Mouse (Mus musculus) heart, embryonic 13.5 days (tissue): Measurements from ENCODE around the gene Mageb16. TPM values are rescaled to one million over a fixed set of nuclear protein-coding genes. Genes with fewer than 3 reads are reported as not detected.

Experiments used
- ATAC-seq: fragments of 200-750 bp; cut with Nextera tagmentation; 2 replicates; pipeline ENCODE4 v1.8.0; 2017; ENCODE audit warnings: moderate TSS enrichment; ENCODE audit not compliant: insufficient number of reproducible peaks, low FRiP score, low TSS enrichment; ENCODE audit errors: extremely low read depth
- H3K27ac ChIP-seq: fragments of 300-500 bp; sonication (generic); replicated peaks from 2 replicates; pipeline ENCODE4 v1.5.1; 2015; ENCODE audit warnings: moderate library complexity, mild to moderate bottlenecking, inconsistent platforms
- H3K27me3 ChIP-seq: fragments of 300-500 bp; sonication (generic); replicated peaks from 2 replicates; pipeline ENCODE4 v1.6.1; 2015; ENCODE audit warnings: mild to moderate bottlenecking, inconsistent platforms
- H3K36me3 ChIP-seq: fragments of 300-500 bp; sonication (generic); 2 replicates; pipeline ENCODE4 v1.6.1; 2015; ENCODE audit warnings: mild to moderate bottlenecking, inconsistent platforms
- H3K4me1 ChIP-seq: fragments of 300-500 bp; sonication (generic); 2 replicates; pipeline ENCODE4 v1.6.1; 2015; ENCODE audit warnings: inconsistent platforms
- H3K4me2 ChIP-seq: fragments of 300-500 bp; sonication (generic); 2 replicates; pipeline ENCODE4 v1.6.1; 2015; ENCODE audit warnings: inconsistent platforms, mild to moderate bottlenecking, moderate library complexity
- H3K4me3 ChIP-seq: fragments of 300-500 bp; sonication (generic); 2 replicates; pipeline ENCODE4 v1.5.1; 2015; ENCODE audit warnings: moderate library complexity, mild to moderate bottlenecking, inconsistent platforms
- H3K9ac ChIP-seq: fragments of 300-500 bp; sonication (generic); 2 replicates; pipeline ENCODE4 v1.6.1; 2015; ENCODE audit warnings: inconsistent platforms, mild to moderate bottlenecking, moderate library complexity
- H3K9me3 ChIP-seq: fragments of 300-500 bp; sonication (generic); 2 replicates; pipeline ENCODE4 v1.6.1; 2016; ENCODE audit warnings: inconsistent platforms
- WGBS: fragments of 180-500 bp; shearing (Covaris S2); methylation state at CpG from one replicate; pipeline ENCODE4 v1.1.7; 2015; ENCODE audit warnings: mixed read lengths; 5-methylcytosine and 5-hydroxymethylcytosine counted together
- polyA plus RNA-seq: library from polyadenylated mRNA; unstranded; fragments of >200 nt; fragmentation: Nextera tagmentation; extraction: Ambion mirVana; gene quantifications from 2 replicates; pipeline ENCODE4 v1.2.1, GENCODE M21; 2015

The Mageb16 gene
- polyA plus RNA-seq, result 0.11 and 0.28 TPM in 2 replicates

- H3K27ac ChIP-seq, result no peak within 1 kb of the TSS
- 58% methylated on average over 8 of the region's 8 CpGs for WGBS
- no peak for ATAC-seq
Measured at GRCm38 (mm10) chrX:79671411-79671810, at the start of gene Mageb16. Gene Mageb16 (minus strand): TSS chrX:79671435.

GRCm38 (mm10) chrX:79651091-79651490 is 20.1 kb downstream of the Mageb16 start:
- WGBS, result 17% methylated on average over 2 of the region's 2 CpGs
- Histone ChIP-seq H3K36me3 (no peaks in the 10 kb centered on the region), H3K4me3 (no peak overlapping the region), H3K4me2 (no peak overlapping the region), H3K27ac (no peak overlapping the region; the same call in 1 of the 2 replicates), H3K9ac (no peak overlapping the region), H3K9me3 (no peaks in the 10 kb centered on the region), H3K4me1 (no peaks in the 10 kb centered on the region), H3K27me3 (no peaks in the 10 kb centered on the region)
- ATAC-seq, result no peak

More at GRCm38 (mm10) chrX:79671411-79671810, at the start of gene Mageb16:
- H3K36me3 ChIP-seq, result no peaks in the 10 kb centered on the region
- no peak within 1 kb of the TSS for H3K4me2 ChIP-seq
- H3K4me1 ChIP-seq, result no peaks in the 10 kb centered on the region
- H3K4me3 ChIP-seq, result no peak within 1 kb of the TSS
- H3K9me3 ChIP-seq, result peaks cover 8% of the 10 kb centered on the region; the same call in 1 of the 2 replicates
- no peak within 1 kb of the TSS for H3K9ac ChIP-seq
- H3K27me3 ChIP-seq, result no peaks in the 10 kb centered on the region

- Histone ChIP-seq H3K4me3 (no peak overlapping the region), H3K4me1 (no peaks in the 10 kb centered on the region), H3K9ac (no peak overlapping the region), H3K27me3 (no peaks in the 10 kb centered on the region), H3K4me2 (no peak overlapping the region), H3K27ac (no peak overlapping the region), H3K36me3 (no peaks in the 10 kb centered on the region), H3K9me3 (no peaks in the 10 kb centered on the region)
- ATAC-seq, result no peak
- WGBS, result 82% methylated on average over 15 of the region's 15 CpGs
Measured at GRCm38 (mm10) chrX:79635396-79635795, 35.8 kb downstream of the Mageb16 start.

GRCm38 (mm10) chrX:79606462-79606861 is 64.8 kb downstream of the Mageb16 start:
- H3K27me3 ChIP-seq, result no peaks in the 10 kb centered on the region
- 71% methylated on average over 2 of the region's 2 CpGs for WGBS
- ATAC-seq, result no peak

More at GRCm38 (mm10) chrX:79606462-79606861, 64.8 kb downstream of the Mageb16 start:
- H3K9me3 ChIP-seq, result no peaks in the 10 kb centered on the region
- no peak overlapping the region for H3K4me2 ChIP-seq
- H3K9ac ChIP-seq, result no peak overlapping the region
- H3K4me3 ChIP-seq, result no peak overlapping the region
- no peak overlapping the region for H3K27ac ChIP-seq
- H3K36me3 ChIP-seq, result no peaks in the 10 kb centered on the region
- no peaks in the 10 kb centered on the region for H3K4me1 ChIP-seq

Other genes starting within 250 kb of the Mageb16 start
- gene Gm7173, start 154.2 kb downstream of the Mageb16 start, polyA plus RNA-seq, result 0.22 and 0.25 TPM in 2 replicates